Mouse (Mus musculus) liver, embryonic 13.5 days (tissue): ENCODE measurements around the gene Cd2bp2. TPM values are rescaled to one million over a fixed set of nuclear protein-coding genes. Genes with fewer than 3 reads are reported as not detected.

Source experiments
- ATAC-seq: fragments of 200-750 bp; cut with Nextera tagmentation; 2 replicates; pipeline ENCODE4 v1.8.0; 2017; ENCODE audit warnings: low read depth, mild to moderate bottlenecking, moderate number of reproducible peaks, moderate library complexity
- DNase-seq: peaks from one replicate; pipeline ENCODE4 v3.0.0; 2022
- H3K27ac ChIP-seq: fragments of 300-500 bp; sonication (generic); 2 replicates; pipeline ENCODE4 v1.5.1; 2015; ENCODE audit warnings: moderate library complexity, mild to moderate bottlenecking, inconsistent platforms
- H3K27me3 ChIP-seq: fragments of 300-500 bp; sonication (generic); 2 replicates; pipeline ENCODE4 v1.6.1; 2015; ENCODE audit warnings: mild to moderate bottlenecking, inconsistent platforms
- H3K36me3 ChIP-seq: fragments of 300-500 bp; sonication (generic); 2 replicates; pipeline ENCODE4 v1.6.1; 2015; ENCODE audit warnings: mild to moderate bottlenecking, inconsistent platforms
- H3K4me1 ChIP-seq: fragments of 300-500 bp; sonication (generic); replicated peaks from 2 replicates; pipeline ENCODE4 v1.6.1; 2015; ENCODE audit warnings: inconsistent platforms
- H3K4me2 ChIP-seq: fragments of 300-500 bp; sonication (generic); 2 replicates; pipeline ENCODE4 v1.6.1; 2015; ENCODE audit warnings: inconsistent platforms, mild to moderate bottlenecking, moderate library complexity
- H3K4me3 ChIP-seq: fragments of 300-500 bp; sonication (generic); replicated peaks from 2 replicates; pipeline ENCODE4 v1.5.1; 2015; ENCODE audit warnings: mild to moderate bottlenecking, inconsistent platforms
- H3K9ac ChIP-seq: fragments of 300-500 bp; sonication (generic); 2 replicates; pipeline ENCODE4 v1.6.1; 2015; ENCODE audit warnings: mild to moderate bottlenecking, inconsistent platforms
- H3K9me3 ChIP-seq: fragments of 300-500 bp; sonication (generic); replicated peaks from 2 replicates; pipeline ENCODE4 v1.6.1; 2016; ENCODE audit warnings: inconsistent platforms
- WGBS: fragments of 180-500 bp; shearing (Covaris S2); methylation state at CpG from one replicate; pipeline ENCODE4 v1.1.7; 2015; ENCODE audit not compliant: insufficient replicate concordance; 5-methylcytosine and 5-hydroxymethylcytosine counted together
- polyA plus RNA-seq: library from polyadenylated mRNA; unstranded; fragments of >200 nt; fragmentation: Nextera tagmentation; extraction: Ambion mirVana; gene quantifications from 2 replicates; pipeline ENCODE4 v1.2.1, GENCODE M21; 2015

Cd2bp2 gene
- polyA plus RNA-seq, 1 experiment from 2014 or later = 27.1 TPM

GRCm38 (mm10) chr7:127208295-127208552, 12.4 kb upstream of the Cd2bp2 start, which contains the start of gene Tbc1d10b:
Gene Tbc1d10b (minus strand): TSS chr7:127208468.
- peak within 1 kb of the TSS; percentile 89 for H3K4me3 ChIP-seq
- H3K9me3 ChIP-seq = no peaks in the 10 kb centered on the region
- H3K27ac ChIP-seq = peak within 1 kb of the TSS; percentile 98
- peak; percentile 49 for ATAC-seq
- H3K4me2 ChIP-seq = peak within 1 kb of the TSS; percentile 95
- peak within 1 kb of the TSS; percentile 99 for H3K9ac ChIP-seq
- H3K36me3 ChIP-seq = peaks cover 21% of the 10 kb centered on the region
- no peaks in the 10 kb centered on the region for H3K27me3 ChIP-seq
- H3K4me1 ChIP-seq = peaks cover 67% of the 10 kb centered on the region
- WGBS = under 1% methylated on average over 33 of the region's 44 CpGs
- no peak for DNase-seq

- H3K27me3 ChIP-seq = no peaks in the 10 kb centered on the region
- peak; percentile 54 for DNase-seq
Measured at GRCm38 (mm10) chr7:127207374-127208294, 11.8 kb upstream of the Cd2bp2 start.

DNA sequence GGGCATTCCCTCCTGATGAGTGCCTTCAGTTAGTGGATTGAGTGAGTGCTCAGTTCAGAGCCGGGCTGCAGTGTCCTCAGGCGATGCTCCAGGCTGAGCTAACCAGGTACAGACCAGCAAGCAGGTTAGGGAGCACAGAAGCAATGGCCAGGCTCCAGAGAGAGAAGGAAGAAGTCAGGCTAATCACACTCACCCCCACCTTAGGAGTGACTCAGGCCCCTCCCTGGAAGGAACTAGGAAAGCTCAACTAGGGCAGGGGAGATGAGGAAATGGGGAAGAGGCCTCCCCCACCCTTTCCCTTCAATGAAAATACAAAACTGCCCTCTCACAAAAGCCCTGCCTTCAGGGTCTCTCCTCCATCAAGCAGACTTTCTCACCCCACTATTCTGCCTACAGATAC, 10.8 kb upstream of the Cd2bp2 start:
- DNase-seq (no peak), ATAC-seq (no peak)
- H3K4me1 ChIP-seq = peaks cover 66% of the 10 kb centered on the region
- peak overlapping the region; percentile 89 for H3K4me3 ChIP-seq
- no peaks in the 10 kb centered on the region for H3K9me3 ChIP-seq
- peaks cover 37% of the 10 kb centered on the region for H3K36me3 ChIP-seq
- H3K27me3 ChIP-seq = no peaks in the 10 kb centered on the region
- peak overlapping the region; percentile 99 for H3K9ac ChIP-seq
- peak overlapping the region; percentile 95 for H3K4me2 ChIP-seq
- WGBS = 27% methylated on average over 2 of the region's 2 CpGs
- peak overlapping the region; percentile 98 for H3K27ac ChIP-seq

More at GRCm38 (mm10) chr7:127207374-127208294, 11.8 kb upstream of the Cd2bp2 start:
- H3K9ac ChIP-seq = peak overlapping the region; percentile 99
- H3K27ac ChIP-seq = peak overlapping the region; percentile 98
- WGBS = under 1% methylated on average over 53 of the region's 53 CpGs
- H3K4me1 ChIP-seq = peaks cover 68% of the 10 kb centered on the region
- no peaks in the 10 kb centered on the region for H3K9me3 ChIP-seq
- H3K4me3 ChIP-seq = peak overlapping the region; percentile 89
- H3K4me2 ChIP-seq = peak overlapping the region; percentile 95
- ATAC-seq = peak; percentile 5; the same call in 1 of the 2 replicates
- peaks cover 26% of the 10 kb centered on the region for H3K36me3 ChIP-seq

DNA sequence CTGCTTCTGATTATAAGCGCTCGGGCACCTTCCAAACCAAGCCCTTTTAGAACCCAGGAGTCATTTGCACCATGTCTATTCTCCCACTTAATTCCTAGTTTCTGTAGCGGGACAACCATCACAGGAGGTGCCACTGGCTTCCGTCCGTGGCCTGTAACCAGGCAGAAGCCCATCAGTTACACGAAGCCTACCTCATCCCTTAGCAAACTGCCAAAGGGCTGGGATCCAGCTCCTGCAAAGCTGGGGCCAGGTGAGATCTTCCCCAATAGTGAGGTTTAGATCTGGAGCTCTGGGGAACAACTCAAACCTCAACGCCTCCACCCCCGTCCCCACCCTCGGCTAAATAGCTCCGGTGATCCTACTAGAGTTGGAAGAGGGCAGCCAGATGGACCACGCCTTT, 634 bp upstream of the Cd2bp2 start:
- Histone ChIP-seq H3K27ac (peak overlapping the region; percentile 88), H3K27me3 (no peaks in the 10 kb centered on the region), H3K4me1 (peaks cover 44% of the 10 kb centered on the region), H3K4me2 (peak overlapping the region; percentile 90), H3K4me3 (peak overlapping the region; percentile 81), H3K9me3 (no peaks in the 10 kb centered on the region), H3K9ac (peak overlapping the region; percentile 79), H3K36me3 (peaks cover 86% of the 10 kb centered on the region)
- DNase-seq (no peak), ATAC-seq (no peak)
- WGBS = 47% methylated on average over 11 of the region's 11 CpGs

DNA sequence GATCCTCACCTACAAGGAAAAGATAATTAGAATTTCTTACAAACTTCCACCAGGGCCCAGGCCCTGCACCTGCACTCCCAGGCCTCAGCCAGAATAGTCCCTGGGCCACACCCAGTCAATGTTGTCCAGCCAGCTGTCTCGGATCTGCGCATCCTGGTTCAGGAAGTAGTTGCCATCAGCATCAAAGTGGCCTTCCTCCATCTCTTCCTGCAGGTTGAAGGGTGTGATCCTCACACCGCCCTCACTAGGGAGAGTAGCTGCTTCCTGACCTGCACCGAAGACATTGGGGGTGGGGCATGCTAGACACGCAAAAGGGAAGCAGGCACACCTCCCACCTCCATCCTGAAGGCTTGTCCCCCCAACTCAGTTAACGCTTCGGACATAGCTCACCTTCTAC, 1.2 kb downstream of the Cd2bp2 start:
- Histone ChIP-seq H3K4me3 (peak overlapping the region; percentile 81), H3K9ac (peak overlapping the region; percentile 83), H3K4me1 (peaks cover 39% of the 10 kb centered on the region), H3K36me3 (peaks cover 78% of the 10 kb centered on the region), H3K27me3 (no peaks in the 10 kb centered on the region), H3K27ac (peak overlapping the region; percentile 88; the same call in 1 of the 2 replicates), H3K9me3 (no peaks in the 10 kb centered on the region), H3K4me2 (peak overlapping the region; percentile 90)
- DNase-seq = no peak
- no peak for ATAC-seq
- 56% methylated on average over 7 of the region's 7 CpGs for WGBS

GRCm38 (mm10) chr7:127194011-127194632, 1.7 kb downstream of the Cd2bp2 start:
- Histone ChIP-seq H3K27ac (no peak overlapping the region), H3K9me3 (no peaks in the 10 kb centered on the region), H3K4me3 (peak overlapping the region; percentile 81), H3K4me1 (peaks cover 43% of the 10 kb centered on the region), H3K4me2 (peak overlapping the region; percentile 90), H3K27me3 (no peaks in the 10 kb centered on the region), H3K36me3 (peaks cover 73% of the 10 kb centered on the region), H3K9ac (peak overlapping the region; percentile 83)
- 87% methylated on average over 17 of the region's 17 CpGs for WGBS
- no peak for DNase-seq
- ATAC-seq = no peak

- peaks cover 62% of the 10 kb centered on the region for H3K36me3 ChIP-seq
- H3K27ac ChIP-seq = no peak overlapping the region; the same call in 1 of the 2 replicates
- no peak for DNase-seq
- H3K4me2 ChIP-seq = no peak overlapping the region
- no peaks in the 10 kb centered on the region for H3K27me3 ChIP-seq
- peaks cover 54% of the 10 kb centered on the region for H3K4me1 ChIP-seq
- WGBS = 89% methylated on average over 5 of the region's 5 CpGs
- no peak overlapping the region for H3K4me3 ChIP-seq
- H3K9me3 ChIP-seq = no peaks in the 10 kb centered on the region
- no peak for ATAC-seq
- H3K9ac ChIP-seq = peak overlapping the region; percentile 22; the same call in 1 of the 2 replicates
Measured at GRCm38 (mm10) chr7:127192989-127193388, 2.9 kb downstream of the Cd2bp2 start.

GRCm38 (mm10) chr7:127190672-127191071, 5.2 kb downstream of the Cd2bp2 start:
- 74% methylated on average over 6 of the region's 6 CpGs for WGBS
- Histone ChIP-seq H3K4me2 (no peak overlapping the region), H3K9me3 (no peaks in the 10 kb centered on the region), H3K9ac (no peak overlapping the region), H3K27me3 (no peaks in the 10 kb centered on the region), H3K4me3 (no peak overlapping the region), H3K27ac (no peak overlapping the region; the same call in 1 of the 2 replicates), H3K36me3 (peaks cover 46% of the 10 kb centered on the region), H3K4me1 (peaks cover 45% of the 10 kb centered on the region)
- DNase-seq = no peak
- ATAC-seq = no peak

- ATAC-seq (no peak), DNase-seq (no peak)
- H3K4me3 ChIP-seq = no peak overlapping the region
- no peak overlapping the region for H3K4me2 ChIP-seq
- peaks cover 46% of the 10 kb centered on the region for H3K4me1 ChIP-seq
- H3K9me3 ChIP-seq = no peaks in the 10 kb centered on the region
- H3K9ac ChIP-seq = no peak overlapping the region
- 0 out of 2 replicates have a peak overlapping the region, but pooled peaks have one; percentile 23 for H3K27ac ChIP-seq
- 55% methylated on average over 17 of the region's 17 CpGs for WGBS
- no peaks in the 10 kb centered on the region for H3K27me3 ChIP-seq
- peaks cover 32% of the 10 kb centered on the region for H3K36me3 ChIP-seq
Measured at GRCm38 (mm10) chr7:127188305-127189276, 7.3 kb downstream of the Cd2bp2 start.

DNA sequence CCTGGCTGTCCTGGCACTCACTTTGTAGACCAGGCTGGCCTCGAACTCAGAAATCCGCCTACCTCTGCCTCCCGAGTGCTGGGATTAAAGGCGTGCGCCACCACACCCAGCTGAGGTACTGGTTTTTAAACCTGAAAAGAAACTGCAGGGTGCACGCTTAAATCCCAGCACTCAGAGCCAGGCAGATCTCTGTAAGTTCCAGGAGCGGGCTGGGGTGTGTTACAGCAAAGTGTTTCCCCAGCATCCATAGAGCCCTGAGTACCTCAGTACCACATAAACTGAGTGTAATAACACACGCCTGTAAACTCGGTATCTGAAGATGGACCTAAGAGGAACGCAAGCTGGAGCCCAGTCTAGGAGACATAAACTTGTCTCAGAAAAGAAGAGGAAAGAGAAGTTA, 8.5 kb downstream of the Cd2bp2 start:
- no peak overlapping the region for H3K9ac ChIP-seq
- no peak for ATAC-seq
- 71% methylated on average over 10 of the region's 10 CpGs for WGBS
- no peak for DNase-seq
- H3K9me3 ChIP-seq = no peaks in the 10 kb centered on the region
- no peak overlapping the region for H3K4me3 ChIP-seq
- no peak overlapping the region for H3K27ac ChIP-seq
- H3K36me3 ChIP-seq = peaks cover 19% of the 10 kb centered on the region
- H3K27me3 ChIP-seq = no peaks in the 10 kb centered on the region
- H3K4me1 ChIP-seq = peaks cover 49% of the 10 kb centered on the region
- H3K4me2 ChIP-seq = no peak overlapping the region
